Mouse (Mus musculus) lung, postnatal 14 days (tissue): Measurements from ENCODE around the gene Gm9964.
"Not testable (repeated sequence)": the region's sequence is repeated elsewhere in the genome, so short reads cannot be mapped to it uniquely, and the experiment has no call there.

Source experiments
- DNase-seq: peaks from one replicate; pipeline ENCODE4 v3.0.0; 2021

Gm9964 gene

GRCm38 (mm10) chr11:79296856-79297491 lies at the start of gene Gm9964:
Gm9964 (minus strand) TSS chr11:79296906.
- DNase-seq, result no peak

- DNase-seq, result peak; percentile 41
Observed at GRCm38 (mm10) chr11:79339808-79340781, 43.4 kb upstream of the Gm9964 start.

GRCm38 (mm10) chr11:79339234-79339807 lies 42.6 kb upstream of the Gm9964 start, which contains the start of gene Nf1:
Nf1 (plus strand) TSS chr11:79339693.
- peak; percentile 96 for DNase-seq

GRCm38 (mm10) chr11:79338621-79339020 lies 41.9 kb upstream of the Gm9964 start:
- no peak for DNase-seq

- DNase-seq, result peak; percentile 12
Observed at GRCm38 (mm10) chr11:79336722-79337267, 40.1 kb upstream of the Gm9964 start.

GRCm38 (mm10) chr11:79335077-79335476 lies 38.4 kb upstream of the Gm9964 start:
- DNase-seq, result no peak

GRCm38 (mm10) chr11:79329585-79329984 lies 32.9 kb upstream of the Gm9964 start:
- DNase-seq, result no peak

- DNase-seq, result no peak
Observed at GRCm38 (mm10) chr11:79328060-79328459, 31.4 kb upstream of the Gm9964 start.

GRCm38 (mm10) chr11:79327106-79327505 lies 30.4 kb upstream of the Gm9964 start:
- no peak for DNase-seq

GRCm38 (mm10) chr11:79325663-79326062 lies 29.0 kb upstream of the Gm9964 start:
- no peak for DNase-seq

GRCm38 (mm10) chr11:79323985-79324685 lies 27.4 kb upstream of the Gm9964 start:
- no peak for DNase-seq

- DNase-seq, result peak; percentile 58
Observed at GRCm38 (mm10) chr11:79319807-79320206, 23.1 kb upstream of the Gm9964 start.

GRCm38 (mm10) chr11:79316807-79317345 lies 20.2 kb upstream of the Gm9964 start:
- DNase-seq, result no peak

GRCm38 (mm10) chr11:79310467-79310866 lies 13.8 kb upstream of the Gm9964 start:
- no peak for DNase-seq

- no peak for DNase-seq
Observed at GRCm38 (mm10) chr11:79307560-79308200, 11.0 kb upstream of the Gm9964 start.

GRCm38 (mm10) chr11:79306996-79307395 lies 10.3 kb upstream of the Gm9964 start:
- peak; percentile 44 for DNase-seq

- peak; percentile 42 for DNase-seq
Observed at GRCm38 (mm10) chr11:79306510-79306909, 9.8 kb upstream of the Gm9964 start.

GRCm38 (mm10) chr11:79305697-79306340 lies 9.1 kb upstream of the Gm9964 start:
- DNase-seq, result no peak

- DNase-seq, result not testable (repeated sequence)
Observed at GRCm38 (mm10) chr11:79304245-79304644, 7.5 kb upstream of the Gm9964 start.

- no peak for DNase-seq
Observed at GRCm38 (mm10) chr11:79303109-79303508, 6.4 kb upstream of the Gm9964 start.
